Mouse (Mus musculus) MEL (cell line): ENCODE results near the gene Lhfpl2. TPM values are rescaled to one million over a fixed set of nuclear protein-coding genes. Genes with fewer than 3 reads are reported as not detected.

Experiments used
- DNase-seq: peaks from one replicate; pipeline ENCODE4 v3.0.0; 2011; ENCODE audit warnings: low read depth, low spot score
- H3K27ac ChIP-seq: 2 replicates; pipeline ENCODE4 v1.5.1; 2012; ENCODE audit warnings: low read depth, mild to moderate bottlenecking, control low read depth, low read length, moderate library complexity; ENCODE audit not compliant: control insufficient read depth
- H3K27me3 ChIP-seq, 2 experiments: fragments of 150-350 bp in 1 of 2; sonication (generic) in 1 of 2; 2 replicates each; pipeline ENCODE4 v1.6.1; 2012; ENCODE audit warnings: low read length in 2 of 2, mild to moderate bottlenecking in 2 of 2, improper control_type of control experiment in 1 of 2, moderate library complexity in 1 of 2; ENCODE audit not compliant: insufficient read depth in 2 of 2, control insufficient read depth in 1 of 2
- H3K36me3 ChIP-seq, 2 experiments: 2 replicates each; pipeline ENCODE4 v1.6.1; 2012 to 2014; ENCODE audit warnings: low read length in 2 of 2, improper control_type of control experiment in 1 of 2, inconsistent platforms in 1 of 2, mild to moderate bottlenecking in 1 of 2; ENCODE audit not compliant: insufficient read depth in 2 of 2, control insufficient read depth in 1 of 2
- H3K4me1 ChIP-seq, 2 experiments: fragments of 150-350 bp in 1 of 2; sonication (generic) in 1 of 2; 2 replicates each; pipeline ENCODE4 v1.6.1; 2012; ENCODE audit warnings: low read length in 2 of 2, improper control_type of control experiment in 1 of 2, mild to moderate bottlenecking in 1 of 2; ENCODE audit not compliant: insufficient read depth in 2 of 2, control insufficient read depth in 1 of 2
- H3K4me3 ChIP-seq, 2 experiments: fragments of 150-350 bp in 1 of 2; sonication (generic) in 1 of 2; 2 replicates each; pipeline ENCODE4 v1.5.1; 2012; ENCODE audit warnings: low read depth in 2 of 2, low read length in 2 of 2, mild to moderate bottlenecking in 2 of 2, moderate library complexity in 2 of 2, control low read depth in 1 of 2, improper control_type of control experiment in 1 of 2; ENCODE audit not compliant: control insufficient read depth in 1 of 2, insufficient read depth in 1 of 2
- H3K79me2 ChIP-seq: 2 replicates; pipeline ENCODE4 v1.6.1; 2012; ENCODE audit warnings: mild to moderate bottlenecking, low read length, moderate library complexity; ENCODE audit not compliant: control insufficient read depth, poor library complexity, insufficient read depth
- H3K9ac ChIP-seq: 2 replicates; pipeline ENCODE4 v1.6.1; 2012; ENCODE audit warnings: low read depth, mild to moderate bottlenecking, control low read depth, low read length, moderate library complexity; ENCODE audit not compliant: control insufficient read depth, poor library complexity, severe bottlenecking
- H3K9me3 ChIP-seq: fragments of 150-350 bp; sonication (generic); replicated peaks from 2 replicates; pipeline ENCODE4 v1.6.1; 2012; ENCODE audit warnings: mild to moderate bottlenecking, low read length, improper control_type of control experiment, moderate library complexity; ENCODE audit not compliant: insufficient read depth
- BHLHE40 ChIP-seq: IDR thresholded peaks from 2 replicates; pipeline ENCODE4 v1.6.1; 2012; ENCODE audit warnings: low read depth, mild to moderate bottlenecking, inconsistent platforms, low read length, improper control_type of control experiment, borderline replicate concordance
- CHD1 ChIP-seq: IDR thresholded peaks from 2 replicates; pipeline ENCODE4 v1.6.1; 2012; ENCODE audit warnings: low read depth, mild to moderate bottlenecking, inconsistent platforms, low read length, improper control_type of control experiment
- CHD2 ChIP-seq: IDR thresholded peaks from 2 replicates; pipeline ENCODE4 v1.6.1; 2011; ENCODE audit warnings: low read length, improper control_type of control experiment
- CTCF ChIP-seq, 3 experiments: IDR thresholded peaks in 2 of 3; conservative IDR thresholded peaks in 1 of 3; 2 replicates each; pipeline ENCODE4 v1.5.1; 2011 to 2012; ENCODE audit warnings: low read length in 3 of 3, low read depth in 2 of 3, mild to moderate bottlenecking in 2 of 3, improper control_type of control experiment in 1 of 3, inconsistent platforms in 1 of 3, mixed read lengths in 1 of 3, moderate library complexity in 1 of 3; ENCODE audit not compliant: control insufficient read depth in 1 of 3, insufficient read depth in 1 of 3, poor library complexity in 1 of 3, severe bottlenecking in 1 of 3
- GATA1 ChIP-seq: IDR thresholded peaks from 2 replicates; pipeline ENCODE4 v1.6.1; 2011; ENCODE audit warnings: low read depth, low read length, improper control_type of control experiment
- KAT2A ChIP-seq: conservative IDR thresholded peaks from 2 replicates; pipeline ENCODE4 v1.6.1; 2012; ENCODE audit warnings: low read depth, low read length, improper control_type of control experiment, inconsistent platforms
- MAZ ChIP-seq: IDR thresholded peaks from 2 replicates; pipeline ENCODE4 v1.6.1; 2012; ENCODE audit warnings: low read depth, mild to moderate bottlenecking, inconsistent platforms, low read length, improper control_type of control experiment
- MEF2A ChIP-seq: IDR thresholded peaks from 2 replicates; pipeline ENCODE4 v1.6.1; 2014; ENCODE audit warnings: low read depth, mild to moderate bottlenecking, inconsistent platforms, low read length, improper control_type of control experiment; ENCODE audit not compliant: poor library complexity, insufficient replicate concordance, severe bottlenecking; ENCODE audit errors: extremely low read depth
- MYB ChIP-seq: IDR thresholded peaks from 2 replicates; pipeline ENCODE4 v1.6.1; 2011; ENCODE audit warnings: mild to moderate bottlenecking, low read depth, low read length, improper control_type of control experiment
- MYC ChIP-seq: IDR thresholded peaks from 2 replicates; pipeline ENCODE4 v1.6.1; 2011; ENCODE audit warnings: low read depth, mild to moderate bottlenecking, low read length, improper control_type of control experiment, moderate library complexity
- NELFE ChIP-seq: IDR thresholded peaks from 2 replicates; pipeline ENCODE4 v1.6.1; 2011; ENCODE audit warnings: low read depth, low read length, improper control_type of control experiment
- NRF1 ChIP-seq: IDR thresholded peaks from 2 replicates; pipeline ENCODE4 v1.6.1; 2014; ENCODE audit warnings: low read depth, mild to moderate bottlenecking, inconsistent platforms, low read length, improper control_type of control experiment, moderate library complexity; ENCODE audit not compliant: poor library complexity, insufficient read depth, severe bottlenecking
- POLR2AphosphoS2 ChIP-seq: IDR thresholded peaks from 2 replicates; pipeline ENCODE4 v1.6.1; 2011; ENCODE audit warnings: low read length, improper control_type of control experiment
- RAD21 ChIP-seq: IDR thresholded peaks from 2 replicates; pipeline ENCODE4 v1.6.1; 2011; ENCODE audit warnings: mild to moderate bottlenecking, low read depth, low read length, improper control_type of control experiment
- SIN3A ChIP-seq: IDR thresholded peaks from 2 replicates; pipeline ENCODE4 v1.6.1; 2012; ENCODE audit warnings: low read length, improper control_type of control experiment, inconsistent platforms
- SMC3 ChIP-seq: IDR thresholded peaks from 2 replicates; pipeline ENCODE4 v1.6.1; 2011; ENCODE audit warnings: low read depth, low read length, improper control_type of control experiment
- TAL1 ChIP-seq: IDR thresholded peaks from 2 replicates; pipeline ENCODE4 v1.6.1; 2012; ENCODE audit warnings: mild to moderate bottlenecking, inconsistent platforms, low read length, moderate library complexity, mixed read lengths
- TBP ChIP-seq: IDR thresholded peaks from 2 replicates; pipeline ENCODE4 v1.8.0; 2011; ENCODE audit warnings: low read depth, low read length, improper control_type of control experiment
- USF1 ChIP-seq: IDR thresholded peaks from 2 replicates; pipeline ENCODE4 v1.6.1; 2014; ENCODE audit warnings: low read depth, mild to moderate bottlenecking, inconsistent platforms, low read length, improper control_type of control experiment, moderate library complexity
- ZC3H11A ChIP-seq: IDR thresholded peaks from 2 replicates; pipeline ENCODE4 v1.6.1; 2012; ENCODE audit warnings: low read depth, mild to moderate bottlenecking, inconsistent platforms, low read length, improper control_type of control experiment
- polyA plus RNA-seq, 2 experiments: library from polyadenylated mRNA; stranded (reverse) in 1 of 2; unstranded in 1 of 2; fragments of >175 nt in 1 of 2; fragments of >200 nt in 1 of 2; gene quantifications; 2 replicates each; pipeline versions ENCODE4 v1.2.1 to v1.2.4; 2012; ENCODE audit warnings: low replicate concordance in 2 of 2, low read depth in 1 of 2; ENCODE audit not compliant: insufficient read length in 2 of 2, insufficient read depth in 1 of 2, missing spikeins in 1 of 2
- total RNA-seq: library from RNA; depleted of rRNA; stranded (reverse); fragments of 300-350 nt; gene quantifications from 2 replicates; pipeline ENCODE4 v1.2.3, GENCODE M21; 2012

Gene Lhfpl2
- total and polyA plus RNA-seq, 3 experiments = 24.5 to 30.2 TPM; not detected in 1

DNA sequence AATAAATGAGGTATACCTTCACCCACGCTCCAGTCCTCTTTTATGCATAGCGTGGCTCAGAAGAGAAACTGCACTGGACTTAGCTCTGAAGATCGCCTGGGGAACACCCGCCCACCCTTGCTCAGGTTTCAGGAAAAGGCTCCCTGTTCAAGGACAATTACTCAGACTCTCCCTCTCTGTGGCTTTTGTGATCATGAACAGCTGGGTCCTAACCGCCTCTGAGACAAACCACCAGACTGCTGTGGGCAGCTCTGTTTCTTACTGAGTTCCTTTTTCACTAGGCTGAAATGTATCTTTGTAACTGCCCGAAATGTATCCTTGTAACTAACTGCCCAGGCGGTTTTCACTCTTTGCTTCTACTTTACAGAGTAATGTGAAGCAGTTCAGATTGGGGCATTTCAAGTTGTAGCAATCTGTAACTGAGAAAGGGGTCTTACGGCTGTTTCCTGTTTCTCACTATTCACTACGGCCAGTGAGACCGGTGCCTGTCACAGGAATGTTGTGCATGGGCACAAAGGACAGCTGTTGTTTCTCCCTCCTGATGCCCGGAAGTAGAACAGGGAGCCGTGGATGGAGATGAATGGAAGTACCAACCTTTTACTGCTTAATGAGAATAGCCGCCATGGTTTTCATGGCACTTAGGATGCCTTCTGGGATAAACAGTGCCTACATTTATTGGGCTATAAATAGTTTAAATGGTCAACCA lies 59.3 kb downstream of the Lhfpl2 start:
- H3K36me3 ChIP-seq = peaks cover 0 to 10% of the 10 kb centered on the region in 2 experiments; a peak in 2 of 4 replicates
- H3K9me3 ChIP-seq = no peaks in the 10 kb centered on the region
- DNase-seq = no peak
- H3K4me3 ChIP-seq = no peak overlapping the region
- peaks cover 2 to 3% of the 10 kb centered on the region in 2 experiments; a peak in 3 of 4 replicates for H3K4me1 ChIP-seq
- H3K27ac ChIP-seq = no peak overlapping the region
- H3K79me2 ChIP-seq = no peaks in the 10 kb centered on the region
- H3K9ac ChIP-seq = no peak overlapping the region
- H3K27me3 ChIP-seq = no peaks in the 10 kb centered on the region; a peak in 1 of 4 replicates
- no peak for TF ChIP-seq MYB

DNA sequence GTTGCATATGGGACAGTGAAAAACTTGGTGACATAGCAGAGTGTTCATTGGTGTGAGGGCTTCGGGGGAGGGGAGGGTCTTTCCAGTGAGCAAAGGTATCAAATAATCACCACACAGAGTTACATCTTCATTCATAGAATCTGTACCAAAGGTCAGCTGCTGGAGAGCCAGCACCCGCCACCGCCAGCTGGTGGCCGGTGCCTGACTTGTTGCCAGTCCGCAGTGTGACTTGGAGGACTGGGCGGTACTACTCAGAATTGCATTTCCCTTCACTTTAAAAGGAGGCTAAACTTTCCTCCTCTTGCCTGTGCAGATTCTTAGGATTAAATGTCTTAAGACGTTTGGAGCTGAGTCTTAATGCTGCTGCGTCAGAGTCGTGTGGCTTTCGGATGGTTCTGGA lies 59.9 kb downstream of the Lhfpl2 start:
- H3K9ac ChIP-seq = no peak overlapping the region
- no peak overlapping the region for H3K27ac ChIP-seq
- H3K79me2 ChIP-seq = no peaks in the 10 kb centered on the region
- TF ChIP-seq SMC3 = no peak
- no peak for TF ChIP-seq POLR2AphosphoS2
- no peak for TF ChIP-seq CTCF (IDR thresholded peaks at IDR 0.05 in 2 of 3, conservative IDR thresholded peaks at IDR 0.05 in 1 of 3; ENCODE audit: control insufficient read depth in 1 of 3, insufficient read depth in 1 of 3, low read depth in 2 of 3, low read length in 3 of 3, poor library complexity in 1 of 3, severe bottlenecking in 1 of 3)
- TF ChIP-seq CHD2 = no peak
- TF ChIP-seq SIN3A = no peak
- no peak for TF ChIP-seq RAD21
- TF ChIP-seq TAL1 = no peak
- no peak for TF ChIP-seq KAT2A
- no peak for TF ChIP-seq GATA1
- TF ChIP-seq MAZ = no peak
- no peak for TF ChIP-seq TBP
- TF ChIP-seq CHD1 = no peak
- TF ChIP-seq MEF2A = no peak
- no peak for TF ChIP-seq NELFE
- TF ChIP-seq BHLHE40 = no peak
- no peak for TF ChIP-seq ZC3H11A
- no peak for TF ChIP-seq MYC
- TF ChIP-seq NRF1 = no peak
- no peak for TF ChIP-seq USF1
- TF ChIP-seq, all 39 proteins: peak for 0
- no peak for DNase-seq
- Histone ChIP-seq H3K4me1 (peaks cover 2 to 3% of the 10 kb centered on the region in 2 experiments; a peak in 3 of 4 replicates), H3K27me3 (no peaks in the 10 kb centered on the region; a peak in 1 of 4 replicates), H3K9me3 (no peaks in the 10 kb centered on the region), H3K4me3 (no peak overlapping the region), H3K36me3 (peaks cover 0 to 10% of the 10 kb centered on the region in 2 experiments; a peak in 2 of 4 replicates)
